Mouse (Mus musculus) natural killer cell, adult 2 months (primary cell): ENCODE data around the gene Terb1.

Source experiments
- DNase-seq, 2 experiments: peaks; one replicate each; pipeline ENCODE4 v3.0.0; 2022; ENCODE audit warnings: low spot score in 2 of 2

Gene Terb1

GRCm38 (mm10) chr8:104509061-104510006 lies at the start of gene Terb1:
TSS of gene Terb1 (minus strand) at chr8:104509910.
- DNase-seq, result peak in 1 of 2 experiments; percentile 35

- DNase-seq, result no peak
Observed at GRCm38 (mm10) chr8:104557226-104557625, 47.5 kb upstream of the Terb1 start.

GRCm38 (mm10) chr8:104555191-104555590 lies 45.5 kb upstream of the Terb1 start:
- DNase-seq, result no peak

GRCm38 (mm10) chr8:104543440-104544045 lies 33.8 kb upstream of the Terb1 start:
- no peak for DNase-seq

GRCm38 (mm10) chr8:104542160-104542559 lies 32.5 kb upstream of the Terb1 start:
- DNase-seq, result no peak

GRCm38 (mm10) chr8:104541515-104541880 lies 31.8 kb upstream of the Terb1 start:
- DNase-seq, result no peak

GRCm38 (mm10) chr8:104540710-104541514 lies 31.2 kb upstream of the Terb1 start:
- no peak for DNase-seq

GRCm38 (mm10) chr8:104540238-104540637 lies 30.5 kb upstream of the Terb1 start:
- DNase-seq, result no peak

- no peak for DNase-seq
Observed at GRCm38 (mm10) chr8:104539566-104539965, 29.9 kb upstream of the Terb1 start.

- no peak for DNase-seq
Observed at GRCm38 (mm10) chr8:104538896-104539295, 29.2 kb upstream of the Terb1 start.

GRCm38 (mm10) chr8:104536028-104536427 lies 26.3 kb upstream of the Terb1 start:
- DNase-seq, result no peak

- DNase-seq, result no peak
Observed at GRCm38 (mm10) chr8:104535378-104535777, 25.7 kb upstream of the Terb1 start.

GRCm38 (mm10) chr8:104534779-104535141 lies 25.1 kb upstream of the Terb1 start:
- DNase-seq, result no peak

- DNase-seq, result peak; percentile 91 to 93
Observed at GRCm38 (mm10) chr8:104533971-104534778, 24.5 kb upstream of the Terb1 start, which contains the start of the genes Nae1 and Car7. TSS of gene Nae1 (minus strand) at chr8:104534637. TSS of gene Car7 (plus strand) at chr8:104534689.

GRCm38 (mm10) chr8:104533551-104533950 lies 23.8 kb upstream of the Terb1 start:
- no peak for DNase-seq

- no peak for DNase-seq
Observed at GRCm38 (mm10) chr8:104529671-104530070, 20.0 kb upstream of the Terb1 start.

GRCm38 (mm10) chr8:104517872-104518271 lies 8.2 kb upstream of the Terb1 start:
- DNase-seq, result no peak

- DNase-seq, result no peak
Observed at GRCm38 (mm10) chr8:104510134-104510533, 424 bp upstream of the Terb1 start.

- DNase-seq, result no peak
Observed at GRCm38 (mm10) chr8:104479091-104479490, 30.6 kb downstream of the Terb1 start.

- no peak for DNase-seq
Observed at GRCm38 (mm10) chr8:104472465-104472864, 37.2 kb downstream of the Terb1 start.

GRCm38 (mm10) chr8:104467463-104467862 lies 42.2 kb downstream of the Terb1 start:
- DNase-seq, result no peak
